Mouse (Mus musculus) cerebellum, postnatal 14 days (tissue): ENCODE results near the gene Fitm2.
A peak's percentile ranks its signal among the peaks of the same experiment; 100 is the strongest.

Experiments used
- DNase-seq, 2 experiments: peaks; one replicate each; pipeline ENCODE4 v3.0.0; 2021; ENCODE audit warnings: mixed read lengths in 2 of 2

The Fitm2 gene

GRCm38 (mm10) chr2:163420366-163420886 is 52.0 kb downstream of the Fitm2 start:
- peak in 1 of 2 experiments; percentile 37 for DNase-seq

GRCm38 (mm10) chr2:163419346-163420045 is 52.9 kb downstream of the Fitm2 start:
- peak; percentile 98 to 99 for DNase-seq

- DNase-seq: no peak
These were observed 53.5 kb downstream of the Fitm2 start for GRCm38 (mm10) chr2:163418841-163419345.

- DNase-seq: no peak
These were observed 54.6 kb downstream of the Fitm2 start for GRCm38 (mm10) chr2:163417830-163418229.

- no peak for DNase-seq
These were observed 55.4 kb downstream of the Fitm2 start for GRCm38 (mm10) chr2:163417026-163417425.
